Mouse (Mus musculus) mature B cell (primary cell): ENCODE data around the gene Raet1e.
"Not testable (repeated sequence)": the region's sequence is repeated elsewhere in the genome, so short reads cannot be mapped to it uniquely, and the experiment has no call there.

Experiments used
- in situ Hi-C: fragments of 300-500 bp; cut with MboI; formaldehyde crosslinking; loops from 2 replicates; pipeline ENCODE4 v1.14.3; 2019

The Raet1e gene

GRCm38 (mm10) chr10:22163705-22164583 lies 5.6 kb downstream of the Raet1e start:
- in situ Hi-C loops = not testable (repeated sequence)

GRCm38 (mm10) chr10:22165328-22166003 lies 7.1 kb downstream of the Raet1e start:
- in situ Hi-C loops = not testable (repeated sequence)

DNA sequence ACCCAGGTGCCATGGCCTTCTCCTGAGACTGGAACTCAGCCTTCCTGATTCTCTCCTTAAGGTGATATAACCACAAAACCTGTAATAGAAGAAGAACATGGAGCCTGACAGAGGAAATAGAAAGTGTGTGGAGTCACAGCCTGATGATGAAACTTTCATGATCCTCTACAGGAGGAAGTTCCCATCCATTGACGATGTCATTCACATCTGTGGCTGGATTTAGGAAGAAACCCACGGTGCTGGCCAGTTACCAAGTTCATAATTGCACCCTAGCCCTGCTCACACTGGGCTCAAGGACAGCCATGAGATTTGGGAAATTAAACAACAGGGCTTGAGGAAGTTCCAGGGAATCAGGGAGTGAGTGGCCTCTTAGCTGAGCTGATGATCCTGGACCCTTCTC lies 7.7 kb downstream of the Raet1e start:
- in situ Hi-C loops = not testable (repeated sequence)

DNA sequence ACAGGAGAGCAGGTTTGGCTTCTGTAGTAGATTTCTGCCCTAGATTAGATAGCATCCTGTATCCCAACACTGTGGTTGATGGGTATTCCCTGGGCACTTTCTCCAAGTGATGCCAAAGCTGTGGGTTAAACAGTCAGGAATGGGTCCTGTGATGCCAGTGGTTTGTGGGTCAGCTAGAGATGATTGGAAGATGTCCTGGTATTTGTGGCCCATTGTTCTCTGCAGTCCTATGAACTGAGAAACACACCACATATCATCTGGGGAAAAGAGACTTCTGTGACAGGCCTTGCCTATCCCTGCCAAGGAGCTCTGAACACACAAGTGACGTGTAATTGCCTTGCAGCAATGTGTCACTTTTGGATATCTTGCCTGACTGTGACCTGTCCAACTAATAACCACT lies 8.7 kb downstream of the Raet1e start:
- in situ Hi-C loops = not testable (repeated sequence)

DNA sequence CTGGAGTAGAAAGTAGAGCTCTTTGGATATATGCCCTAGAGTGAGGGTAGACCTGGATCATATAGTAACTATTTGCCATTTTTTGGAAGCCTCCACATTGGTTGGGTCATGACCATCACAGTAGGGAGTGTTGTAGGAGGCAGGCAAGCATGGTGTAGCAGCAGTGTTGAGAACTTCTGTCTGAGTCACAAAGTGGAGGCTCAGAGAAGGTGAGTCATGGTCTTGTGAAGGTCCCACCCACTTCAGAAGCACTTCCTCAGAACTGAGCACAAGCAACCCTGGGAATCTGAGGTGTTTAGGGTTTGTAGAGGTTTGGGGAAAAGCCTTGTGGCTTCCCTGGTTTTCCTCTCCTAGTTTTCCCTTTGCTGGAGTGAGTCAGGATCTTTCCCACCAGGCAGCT lies 10.7 kb downstream of the Raet1e start:
- in situ Hi-C loops = not testable (repeated sequence)

- in situ Hi-C loops = not testable (repeated sequence)
These were observed 14.3 kb downstream of the Raet1e start for GRCm38 (mm10) chr10:22172431-22173334.

- in situ Hi-C loops = not testable (repeated sequence)
These were observed 15.2 kb downstream of the Raet1e start for GRCm38 (mm10) chr10:22173335-22174189.

DNA sequence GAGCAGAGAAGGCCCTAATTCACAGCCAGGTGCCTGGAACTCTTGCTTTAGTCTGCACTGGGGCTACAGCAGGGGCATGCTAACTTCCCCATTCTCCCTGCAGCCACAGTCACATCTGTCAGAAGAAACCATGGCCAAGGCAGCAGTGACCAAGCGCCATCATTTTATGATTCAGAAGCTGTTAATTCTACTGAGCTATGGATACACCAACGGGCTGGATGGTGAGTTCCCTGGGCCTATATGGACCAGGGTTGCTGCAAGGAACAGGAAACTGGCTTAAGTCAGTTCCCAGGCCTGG lies 15.8 kb downstream of the Raet1e start:
- in situ Hi-C loops = not testable (repeated sequence)

- in situ Hi-C loops = not testable (repeated sequence)
These were observed 18.1 kb downstream of the Raet1e start for GRCm38 (mm10) chr10:22176515-22176914.

DNA sequence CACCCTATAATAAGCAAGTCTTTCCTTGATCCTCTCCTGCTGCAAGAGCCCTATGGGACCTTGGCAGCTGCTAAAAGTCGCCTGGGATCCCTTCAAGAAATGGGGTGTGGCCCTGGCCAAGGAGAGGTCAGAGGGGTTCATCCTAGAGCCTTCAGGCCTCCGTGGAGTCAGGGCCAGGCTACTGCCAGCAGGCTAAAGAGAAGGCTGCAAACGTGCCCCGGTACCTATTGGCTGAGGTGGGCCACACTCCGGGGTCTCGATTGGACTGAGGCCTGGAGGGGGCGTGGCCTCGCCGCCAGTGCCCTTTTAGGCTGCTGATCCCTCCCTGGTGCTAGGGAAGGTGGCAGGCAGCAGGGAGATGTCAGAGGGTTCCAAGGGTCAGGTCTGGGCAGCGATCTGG lies 32.7 kb downstream of the Raet1e start:
- in situ Hi-C loops = not testable (repeated sequence)

DNA sequence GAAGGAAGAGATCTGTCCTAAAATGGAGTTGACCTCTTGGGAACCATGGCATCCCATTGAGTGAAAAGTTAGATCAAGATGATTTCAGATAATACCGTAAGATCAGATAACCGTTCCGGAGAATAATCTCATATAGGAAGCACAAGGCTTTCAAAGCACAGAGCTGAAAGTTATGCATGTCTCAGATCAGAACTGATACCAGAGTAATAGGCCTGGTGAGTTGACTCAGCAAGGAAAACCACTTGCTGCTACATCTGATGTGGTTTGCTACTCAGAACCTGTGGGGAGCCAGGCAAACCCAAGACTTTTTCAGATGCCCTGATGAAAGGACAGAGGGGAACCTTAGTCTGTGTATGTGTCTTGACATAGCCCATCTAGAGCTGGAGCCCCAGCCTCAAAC lies 43.0 kb downstream of the Raet1e start:
- in situ Hi-C loops = not testable (repeated sequence)

DNA sequence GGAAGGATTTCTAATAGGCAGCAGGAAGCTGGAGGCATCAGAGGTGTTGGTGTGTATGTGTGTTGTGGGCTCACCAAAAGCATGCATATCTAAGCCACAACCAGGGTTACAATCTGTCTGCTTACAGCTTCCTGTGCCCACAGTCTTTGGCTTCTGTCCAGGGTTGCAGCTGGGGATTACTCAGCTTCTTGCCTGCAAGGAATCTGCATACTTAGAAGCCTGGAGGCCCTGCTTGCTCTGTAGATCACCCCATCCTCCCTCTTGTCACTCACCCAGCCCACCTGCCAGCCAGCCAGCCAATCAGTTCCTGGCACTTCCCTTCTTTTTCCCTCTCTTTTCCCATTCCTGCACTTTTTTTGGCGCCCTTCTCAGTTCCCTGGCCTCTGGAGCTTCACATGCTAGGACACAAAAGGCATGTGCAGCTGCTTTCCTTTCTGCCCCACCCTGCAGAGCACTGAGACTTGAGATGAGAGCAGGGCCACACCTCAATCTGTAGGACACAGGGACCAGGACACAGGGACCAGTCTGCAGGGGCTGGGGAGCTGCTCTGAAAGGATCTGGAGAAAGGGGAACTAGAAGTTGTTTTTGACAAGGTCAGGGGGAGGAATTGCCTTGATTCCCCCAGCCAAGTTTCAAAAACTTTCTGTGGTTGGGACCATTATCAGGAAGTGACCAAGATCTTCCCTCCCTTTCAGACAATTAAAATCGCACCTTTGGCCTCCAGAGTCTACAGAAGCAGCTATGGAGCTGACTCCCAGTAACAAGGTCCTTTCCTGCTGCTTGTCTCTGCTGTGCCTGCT lies 44.6 kb downstream of the Raet1e start:
- in situ Hi-C loops = not testable (repeated sequence)

- in situ Hi-C loops = not testable (repeated sequence)
These were observed 48.1 kb downstream of the Raet1e start for GRCm38 (mm10) chr10:22206443-22206842.

- in situ Hi-C loops = not testable (repeated sequence)
These were observed 53.8 kb downstream of the Raet1e start for GRCm38 (mm10) chr10:22212012-22212696.

DNA sequence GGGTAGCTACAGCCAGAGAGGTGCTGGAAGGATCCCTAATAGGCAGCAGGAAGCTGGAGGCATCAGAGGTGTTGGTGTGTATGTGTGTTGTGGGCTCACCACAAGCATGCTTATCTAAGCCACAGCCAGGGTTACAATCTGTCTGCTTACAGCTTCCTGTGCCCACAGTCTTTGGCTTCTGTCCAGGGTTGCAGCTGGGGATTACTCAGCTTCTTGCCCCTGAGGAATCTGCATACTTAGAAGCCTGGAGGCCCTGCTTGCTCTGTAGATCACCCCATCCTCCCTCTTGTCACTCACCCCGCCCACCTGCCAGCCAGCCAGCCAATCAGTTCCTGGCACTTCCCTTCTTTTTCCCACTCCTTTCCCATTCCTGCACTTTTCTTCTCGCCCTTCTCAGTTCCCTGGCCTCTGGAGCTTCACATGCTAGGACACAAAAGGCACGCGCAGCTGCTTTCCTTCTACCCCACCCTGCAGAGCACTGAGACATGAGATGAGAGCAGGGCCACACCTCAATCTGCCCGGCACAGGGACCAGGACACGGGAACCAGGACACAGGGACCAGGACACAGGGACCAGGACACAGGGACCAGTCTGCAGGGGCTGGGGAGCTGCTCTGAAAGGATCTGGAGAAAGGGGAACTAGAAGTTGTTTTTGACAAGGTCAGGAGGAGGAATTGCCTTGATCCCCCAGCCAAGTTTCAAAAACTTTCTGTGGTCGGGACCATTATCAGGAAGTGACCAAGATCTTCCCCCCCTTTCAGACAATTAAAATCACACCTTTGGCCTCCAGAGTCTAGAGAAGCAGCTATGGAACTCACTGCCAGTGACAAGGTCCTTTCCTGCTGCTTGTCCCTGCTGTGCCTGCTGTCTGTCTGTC lies 65.3 kb downstream of the Raet1e start:
- in situ Hi-C loops = not testable (repeated sequence)

GRCm38 (mm10) chr10:22265060-22265459 lies 106.7 kb downstream of the Raet1e start:
- in situ Hi-C loops = no loop called here

DNA sequence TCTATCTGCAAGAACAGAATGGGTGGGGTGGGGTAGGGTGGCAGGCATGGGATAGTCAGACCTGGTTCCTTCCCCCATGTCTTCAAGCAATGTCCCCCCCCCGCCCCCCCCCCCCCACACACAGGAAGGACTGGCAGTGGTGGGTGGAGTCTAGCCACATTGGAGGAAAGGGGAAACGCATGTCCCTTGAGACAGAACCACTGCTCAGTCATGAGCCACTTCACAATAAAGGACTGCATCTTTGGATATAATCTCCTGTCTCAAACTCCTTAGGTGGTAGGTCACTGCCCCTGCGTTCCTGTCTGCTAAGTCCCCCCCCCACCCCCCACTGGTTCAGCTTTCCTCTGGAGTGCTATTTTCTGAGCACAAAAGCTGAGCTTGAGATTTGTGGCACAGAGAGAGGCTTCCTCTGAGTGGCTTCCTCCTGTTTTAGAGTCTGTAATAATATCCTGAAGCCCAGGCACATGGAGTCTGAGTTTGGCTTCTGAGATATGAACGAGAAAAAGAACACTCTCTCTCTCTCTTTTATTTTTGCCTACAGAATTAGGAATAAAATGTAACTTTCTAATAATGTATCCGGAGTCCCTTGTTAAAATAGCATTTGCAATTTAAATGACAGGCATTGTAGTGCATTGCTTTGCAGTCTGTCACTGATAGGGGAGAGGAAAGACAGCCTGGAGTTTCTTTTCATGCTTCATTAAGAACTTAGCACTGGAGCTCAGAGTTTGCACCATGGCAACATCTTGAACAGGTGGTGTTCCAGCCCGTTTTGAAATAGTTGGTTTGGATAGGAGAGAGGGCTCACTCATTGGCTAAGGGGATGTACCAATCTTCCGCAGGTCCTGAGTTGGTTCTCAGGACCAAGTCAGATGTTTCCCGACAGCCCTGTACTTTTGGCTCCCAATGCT lies 112.8 kb downstream of the Raet1e start:
- in situ Hi-C loops = not testable (repeated sequence)
